Mouse (Mus musculus) left cerebral cortex, adult 2 months (tissue): ENCODE data around the gene Slc6a19. TPM values are rescaled to one million over a fixed set of nuclear protein-coding genes. Genes with fewer than 3 reads are reported as not detected.

Experiments used
- DNase-seq, 2 experiments: peaks; one replicate each; pipeline ENCODE4 v3.0.0; 2021 to 2022; ENCODE audit warnings: low spot score in 2 of 2, mixed read lengths in 1 of 2; ENCODE audit errors: extremely low spot score in 1 of 2
- H3K27ac ChIP-seq: fragments of 200-600 bp; 2 replicates; pipeline ENCODE4 v1.8.1; 2022
- H3K4me3 ChIP-seq: fragments of 200-600 bp; 2 replicates; pipeline ENCODE4 v1.8.1; 2022
- CTCF ChIP-seq: fragments of 200-600 bp; IDR thresholded peaks from 2 replicates; pipeline ENCODE4 v1.8.1; 2022; ENCODE audit warnings: antibody characterized with exemption, mild to moderate bottlenecking, moderate library complexity
- intact Hi-C: fragments of 180-260 bp; cut with DNase I; formaldehyde crosslinking; loops from one replicate; pipeline ENCODE4 v1.15.1; 2025
- total RNA-seq, 2 experiments: library from RNA; stranded (reverse); gene quantifications; 2 replicates each; pipeline ENCODE4 v1.2.3; 2021

Gene Slc6a19
- total RNA-seq, 2 experiments from 2014 or later: 0.16 TPM; not detected in 1

GRCm38 (mm10) chr13:73688934-73689333, 15.7 kb downstream of the Slc6a19 start:
- Histone ChIP-seq H3K4me3 (no peak overlapping the region), H3K27ac (no peak overlapping the region)
- DNase-seq: no peak
- no peak for TF ChIP-seq CTCF
- intact Hi-C loops: no loop called here

GRCm38 (mm10) chr13:73687601-73688000, 17.1 kb downstream of the Slc6a19 start:
- DNase-seq: no peak
- intact Hi-C loops: no loop called here

GRCm38 (mm10) chr13:73685502-73685901, 19.2 kb downstream of the Slc6a19 start:
- DNase-seq: no peak
- intact Hi-C loops: no loop called here
- no peak overlapping the region for H3K4me3 ChIP-seq
- H3K27ac ChIP-seq: no peak overlapping the region
- no peak for TF ChIP-seq CTCF

More at GRCm38 (mm10) chr13:73687601-73688000, 17.1 kb downstream of the Slc6a19 start:
- TF ChIP-seq CTCF: no peak
- Histone ChIP-seq H3K27ac (no peak overlapping the region), H3K4me3 (no peak overlapping the region)

GRCm38 (mm10) chr13:73684412-73684811, 20.3 kb downstream of the Slc6a19 start:
- TF ChIP-seq CTCF: no peak
- H3K4me3 ChIP-seq: no peak overlapping the region
- no peak for DNase-seq
- intact Hi-C loops: no loop called here
- H3K27ac ChIP-seq: no peak overlapping the region

GRCm38 (mm10) chr13:73683682-73684081, 21.0 kb downstream of the Slc6a19 start:
- intact Hi-C loops: no loop called here
- H3K4me3 ChIP-seq: no peak overlapping the region
- H3K27ac ChIP-seq: no peak overlapping the region
- peak; percentile 18 to 22 for DNase-seq
- no peak for TF ChIP-seq CTCF

GRCm38 (mm10) chr13:73682226-73682625, 22.4 kb downstream of the Slc6a19 start:
- TF ChIP-seq CTCF: no peak
- Histone ChIP-seq H3K27ac (no peak overlapping the region), H3K4me3 (no peak overlapping the region)
- no peak for DNase-seq
- intact Hi-C loops: no loop called here

GRCm38 (mm10) chr13:73680394-73680793, 24.3 kb downstream of the Slc6a19 start:
- DNase-seq: no peak
- TF ChIP-seq CTCF: no peak
- Histone ChIP-seq H3K4me3 (no peak overlapping the region), H3K27ac (no peak overlapping the region)
- intact Hi-C loops: no loop called here

- no peak for DNase-seq
- intact Hi-C loops: no loop called here
- Histone ChIP-seq H3K27ac (no peak overlapping the region), H3K4me3 (no peak overlapping the region)
- no peak for TF ChIP-seq CTCF
Measured at GRCm38 (mm10) chr13:73679311-73679710, 25.4 kb downstream of the Slc6a19 start.

GRCm38 (mm10) chr13:73677853-73678252, 26.8 kb downstream of the Slc6a19 start, which contains the start of gene Slc6a18:
Gene Slc6a18, minus strand, starts transcription at chr13:73678023.
- TF ChIP-seq CTCF: no peak
- intact Hi-C loops: no loop called here
- no peak for DNase-seq
- H3K27ac ChIP-seq: no peak within 1 kb of the TSS
- H3K4me3 ChIP-seq: no peak within 1 kb of the TSS

- TF ChIP-seq CTCF: no peak
- DNase-seq: no peak
- no peak overlapping the region for H3K27ac ChIP-seq
- H3K4me3 ChIP-seq: no peak overlapping the region
- intact Hi-C loops: no loop called here
Measured at GRCm38 (mm10) chr13:73675161-73675560, 29.5 kb downstream of the Slc6a19 start.

GRCm38 (mm10) chr13:73660163-73660695, 44.4 kb downstream of the Slc6a19 start:
- TF ChIP-seq CTCF: no peak
- intact Hi-C loops: no loop called here
- H3K27ac ChIP-seq: no peak overlapping the region
- H3K4me3 ChIP-seq: no peak overlapping the region
- no peak for DNase-seq

GRCm38 (mm10) chr13:73658953-73659352, 45.7 kb downstream of the Slc6a19 start:
- Histone ChIP-seq H3K4me3 (no peak overlapping the region), H3K27ac (no peak overlapping the region)
- TF ChIP-seq CTCF: no peak
- DNase-seq: no peak
- intact Hi-C loops: no loop called here

- no peak for DNase-seq
- TF ChIP-seq CTCF: no peak
- no peak overlapping the region for H3K4me3 ChIP-seq
- H3K27ac ChIP-seq: no peak overlapping the region
- intact Hi-C loops: no loop called here
Measured at GRCm38 (mm10) chr13:73654976-73655375, 49.7 kb downstream of the Slc6a19 start.
